Mouse (Mus musculus) adrenal gland, postnatal 25 days (tissue): ENCODE results near the gene Arg1. TPM values are rescaled to one million over a fixed set of nuclear protein-coding genes. Genes with fewer than 3 reads are reported as not detected.

ENCODE experiments used
- DNase-seq: peaks from one replicate; pipeline ENCODE4 v3.0.0; 2021; ENCODE audit warnings: mixed read lengths
- microRNA-seq, 2 experiments: library from miRNA; unstranded; fragments of <30 nt; microRNA quantifications; one replicate each; pipeline ENCODE4 v1.2.0; 2021
- total RNA-seq: library from RNA; stranded (reverse); gene quantifications from 2 replicates; pipeline ENCODE4 v1.2.3, GENCODE M21; 2021

Arg1 gene
- total RNA-seq, 1 experiment from 2014 or later = not detected

DNA sequence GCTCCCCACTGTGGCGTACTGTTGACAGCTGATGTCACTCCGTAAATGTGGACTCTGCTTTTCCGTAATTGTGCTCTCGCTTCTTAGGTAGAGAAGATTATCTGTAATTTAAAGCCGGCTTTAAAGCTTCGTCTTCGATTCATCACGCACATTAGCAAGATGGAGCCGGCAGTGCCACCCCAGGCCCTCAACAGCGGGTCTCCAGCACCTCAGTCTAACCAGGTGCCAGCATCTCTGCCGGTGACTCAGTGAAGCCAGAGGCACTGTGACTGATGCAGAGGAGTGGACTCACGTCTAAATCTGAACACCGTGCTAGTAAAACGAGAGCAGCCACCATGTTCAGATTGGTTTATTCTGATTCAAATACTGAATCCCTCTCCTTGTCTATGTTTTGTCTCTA lies 14.7 kb downstream of the Arg1 start:
- DNase-seq = no peak

GRCm38 (mm10) chr10:24911199-24911598 lies 16.1 kb downstream of the Arg1 start:
- DNase-seq = no peak

DNA sequence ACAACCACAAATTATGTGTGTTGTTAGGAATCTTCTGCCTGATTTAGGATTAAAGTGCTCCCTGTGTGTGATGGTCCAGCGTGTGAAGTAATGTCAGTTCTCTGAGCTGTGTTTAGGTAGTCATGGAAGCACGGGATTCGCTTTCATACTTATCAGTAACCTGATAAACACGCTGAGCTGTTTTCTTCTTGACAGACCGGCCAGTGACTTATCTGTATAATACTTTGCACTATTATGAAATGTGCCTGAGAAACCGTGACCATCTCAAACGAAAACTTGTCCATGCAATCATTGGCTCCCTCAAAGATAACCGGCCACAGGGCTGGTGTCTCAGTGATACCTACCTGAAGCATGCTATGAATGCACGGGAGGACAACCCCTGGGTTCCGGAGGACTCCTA lies 21.7 kb downstream of the Arg1 start:
- no peak for DNase-seq

GRCm38 (mm10) chr10:24895927-24896326 lies 31.4 kb downstream of the Arg1 start:
- DNase-seq = peak; percentile 42

- no peak for DNase-seq
Observed at GRCm38 (mm10) chr10:24888343-24888742, 38.9 kb downstream of the Arg1 start.

GRCm38 (mm10) chr10:24886008-24886407 lies 41.3 kb downstream of the Arg1 start:
- peak; percentile 12 for DNase-seq

DNA sequence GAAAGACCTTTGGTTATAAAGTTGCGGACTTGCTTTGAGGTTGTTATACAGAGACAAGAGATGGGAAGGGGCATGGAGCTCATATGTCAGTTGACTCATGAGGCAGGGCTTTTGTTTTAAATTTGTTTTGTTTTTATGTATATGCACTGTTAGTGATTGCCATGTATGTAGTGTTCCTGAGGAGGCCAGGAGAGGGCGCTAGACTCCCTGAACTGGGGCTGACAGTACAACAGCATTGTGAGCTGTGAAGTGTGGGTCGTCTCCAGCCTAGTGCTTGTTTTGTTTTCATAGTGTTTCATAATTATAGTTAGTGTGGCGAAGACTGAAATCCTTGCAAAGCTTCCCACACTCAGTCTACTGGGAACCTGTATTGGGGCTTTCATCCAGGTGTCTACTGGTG lies 53.7 kb downstream of the Arg1 start:
- no peak for DNase-seq

- DNase-seq = peak; percentile 94
Observed at GRCm38 (mm10) chr10:24869760-24870290, 57.5 kb downstream of the Arg1 start, which contains the start of gene Med23. Med23 (plus strand) TSS chr10:24869986.

Small RNAs within 50 kb of the gene (microRNA-seq; reads per million reads assigned to microRNA genes)
- gene Mir6905 = 0 reads per million in 2 experiments

Other genes with a start within 250 kb of the Arg1 start
- 2.0 and 2.5 TPM in 2 replicates for gene Enpp1, start 215.3 kb downstream of the Arg1 start, total RNA-seq
- 3.1 and 3.4 TPM in 2 replicates for gene Enpp3, start 84.7 kb downstream of the Arg1 start, total RNA-seq
- gene Med23, start 57.5 kb downstream of the Arg1 start, total RNA-seq = 28.1 and 34.1 TPM in 2 replicates